Mouse (Mus musculus) ES-E14 (cell line): ENCODE data around the gene Apoc1. TPM values are rescaled to one million over a fixed set of nuclear protein-coding genes. Genes with fewer than 3 reads are reported as not detected.
A peak's percentile ranks its signal among the peaks of the same experiment; 100 is the strongest.

Source experiments
- DNase-seq: peaks from one replicate; pipeline ENCODE4 v3.0.0-alpha.2; 2013; ENCODE audit warnings: low read depth, low spot score
- H3K27ac ChIP-seq: 2 replicates; pipeline ENCODE4 v1.5.1; 2012; ENCODE audit warnings: low read depth, mild to moderate bottlenecking, low read length, moderate library complexity, mixed read lengths; ENCODE audit not compliant: poor library complexity, insufficient read depth, severe bottlenecking
- H3K36me3 ChIP-seq: 2 replicates; pipeline ENCODE4 v1.6.1; 2012; ENCODE audit warnings: mild to moderate bottlenecking, low read length, moderate library complexity, mixed read lengths; ENCODE audit not compliant: control insufficient read depth, poor library complexity, insufficient read depth, severe bottlenecking
- H3K4me1 ChIP-seq, 2 experiments: fragments of 150-350 bp in 1 of 2; sonication (generic) in 1 of 2; 2 replicates each; pipeline ENCODE4 v1.6.1; 2012; ENCODE audit warnings: low read length in 2 of 2, mild to moderate bottlenecking in 1 of 2, mixed read lengths in 1 of 2; ENCODE audit not compliant: control insufficient read depth in 2 of 2, insufficient read depth in 2 of 2, poor library complexity in 1 of 2
- H3K4me3 ChIP-seq, 2 experiments: fragments of 150-350 bp in 1 of 2; sonication (generic) in 1 of 2; 2 replicates each; pipeline ENCODE4 v1.5.1; 2012; ENCODE audit warnings: low read length in 2 of 2, low read depth in 1 of 2, mild to moderate bottlenecking in 1 of 2, mixed read lengths in 1 of 2; ENCODE audit not compliant: insufficient read depth in 1 of 2, poor library complexity in 1 of 2, severe bottlenecking in 1 of 2
- H3K9ac ChIP-seq: 2 replicates; pipeline ENCODE4 v1.6.1; 2012; ENCODE audit warnings: low read depth, mild to moderate bottlenecking, low read length, mixed read lengths; ENCODE audit not compliant: poor library complexity, insufficient read depth, severe bottlenecking
- H3K9me3 ChIP-seq: fragments of 150-350 bp; sonication (generic); 2 replicates; pipeline ENCODE4 v1.6.1; 2012; ENCODE audit warnings: low read depth, mild to moderate bottlenecking, low read length; ENCODE audit not compliant: control insufficient read depth, insufficient read depth
- CHD2 ChIP-seq: IDR thresholded peaks from 2 replicates; pipeline ENCODE4 v1.6.1; 2014; ENCODE audit warnings: mild to moderate bottlenecking, low read depth, low read length, inconsistent platforms
- HCFC1 ChIP-seq: IDR thresholded peaks from 2 replicates; pipeline ENCODE4 v1.6.1; 2012; ENCODE audit warnings: low read length, inconsistent platforms, borderline replicate concordance; ENCODE audit not compliant: insufficient read depth
- MAFK ChIP-seq: IDR thresholded peaks from 2 replicates; pipeline ENCODE4 v1.6.1; 2014; ENCODE audit warnings: mild to moderate bottlenecking, low read depth, low read length, inconsistent platforms; ENCODE audit not compliant: insufficient read depth
- ZC3H11A ChIP-seq: IDR thresholded peaks from 2 replicates; pipeline ENCODE4 v1.6.1; 2012; ENCODE audit warnings: low read depth, mild to moderate bottlenecking, inconsistent platforms, low read length, borderline replicate concordance
- ZNF384 ChIP-seq: IDR thresholded peaks from 2 replicates; pipeline ENCODE4 v1.6.1; 2012; ENCODE audit warnings: low read depth, low read length, inconsistent platforms
- in situ Hi-C, 2 experiments: fragments of 600-800 bp; cut with MboI; formaldehyde crosslinking; loops; one replicate each; pipeline ENCODE4 v1.15.1; 2025; ENCODE audit warnings: low sequenced_read_pairs in 2 of 2, inconsistent platforms in 1 of 2; ENCODE audit not compliant: unreplicated experiment in 2 of 2
- total RNA-seq: library from RNA; depleted of rRNA; stranded (reverse); fragments of 300-350 nt; gene quantifications from 2 replicates; pipeline ENCODE4 v1.2.3, GENCODE M21; 2012

The Apoc1 gene
- total RNA-seq, 1 experiment, result 72.3 TPM

- H3K9me3 ChIP-seq, result no peaks in the 10 kb centered on the region
- peaks cover 0 to 15% of the 10 kb centered on the region in 2 experiments; a peak in 1 of 4 replicates for H3K4me1 ChIP-seq
- peak overlapping the region; percentile 83; the same call in 1 of the 2 replicates for H3K27ac ChIP-seq
- H3K36me3 ChIP-seq, result peaks cover 41% of the 10 kb centered on the region
- TF ChIP-seq CHD2 (no peak; the same call in 1 of the 2 replicates), MAFK (no peak), HCFC1 (peak; percentile 19; the same call in 1 of the 2 replicates)
- no peak for DNase-seq
- in situ Hi-C loops, result no loop called here
- peak overlapping the region; percentile 82 for H3K9ac ChIP-seq
- H3K4me3 ChIP-seq, result peak overlapping the region; percentile 62 to 81
Measured at GRCm38 (mm10) chr7:19716055-19716682, 23.7 kb upstream of the Apoc1 start.

GRCm38 (mm10) chr7:19715239-19716054 is 23.0 kb upstream of the Apoc1 start, which contains the start of gene Tomm40:
Gene Tomm40, minus strand, starts transcription at chr7:19715438.
- peak; percentile 88 for TF ChIP-seq CHD2
- TF ChIP-seq HCFC1, result peak; percentile 63; the same call in 1 of the 2 replicates
- no peak for TF ChIP-seq ZNF384
- no peak for TF ChIP-seq MAFK
- TF ChIP-seq ZC3H11A, result no peak
- Histone ChIP-seq H3K9me3 (no peaks in the 10 kb centered on the region), H3K36me3 (peaks cover 46% of the 10 kb centered on the region), H3K4me1 (peaks cover 0 to 15% of the 10 kb centered on the region in 2 experiments; a peak in 1 of 4 replicates), H3K27ac (peak within 1 kb of the TSS; percentile 83), H3K9ac (peak within 1 kb of the TSS; percentile 95), H3K4me3 (peak within 1 kb of the TSS; percentile 88 to 100)
- in situ Hi-C loops, result no loop called here
- DNase-seq, result peak; percentile 100

- H3K36me3 ChIP-seq, result peaks cover 50% of the 10 kb centered on the region
- H3K27ac ChIP-seq, result peak overlapping the region; percentile 82
- TF ChIP-seq CHD2, result no peak
- no peak for TF ChIP-seq HCFC1
- no peak for TF ChIP-seq ZNF384
- TF ChIP-seq MAFK, result no peak
- no peak for TF ChIP-seq ZC3H11A
- no peaks in the 10 kb centered on the region for H3K9me3 ChIP-seq
- peaks cover 0 to 15% of the 10 kb centered on the region in 2 experiments; a peak in 1 of 4 replicates for H3K4me1 ChIP-seq
- peak overlapping the region; percentile 95 for H3K9ac ChIP-seq
- in situ Hi-C loops, result no loop called here
- no peak for DNase-seq
- peak overlapping the region; percentile 88 to 100 for H3K4me3 ChIP-seq
Measured at GRCm38 (mm10) chr7:19714836-19715235, 22.4 kb upstream of the Apoc1 start.

- no peaks in the 10 kb centered on the region for H3K9me3 ChIP-seq
- H3K27ac ChIP-seq, result no peak overlapping the region
- DNase-seq, result no peak
- H3K9ac ChIP-seq, result no peak overlapping the region
- TF ChIP-seq HCFC1 (no peak), ZNF384 (no peak), CHD2 (no peak), MAFK (no peak)
- H3K4me1 ChIP-seq, result peaks cover 0 to 14% of the 10 kb centered on the region in 2 experiments; a peak in 1 of 4 replicates
- in situ Hi-C loops, result no loop called here
- H3K4me3 ChIP-seq, result peak overlapping the region; percentile 88 to 100; a peak in 3 of 4 replicates
- H3K36me3 ChIP-seq, result peaks cover 53% of the 10 kb centered on the region
Measured at GRCm38 (mm10) chr7:19713598-19713997, 21.1 kb upstream of the Apoc1 start.
